Mouse (Mus musculus) frontal cortex, adult 2 months (tissue): ENCODE data around the gene Lrrc10b. TPM values are rescaled to one million over a fixed set of nuclear protein-coding genes. Genes with fewer than 3 reads are reported as not detected.

Experiments
- DNase-seq, 2 experiments: peaks; one replicate each; pipeline ENCODE4 v3.0.0; 2022; ENCODE audit warnings: low spot score in 1 of 2; ENCODE audit errors: extremely low spot score in 1 of 2
- polyA plus RNA-seq: library from polyadenylated mRNA; depleted of rRNA; stranded (reverse); fragments of >200 nt; gene quantifications from 2 replicates; pipeline ENCODE4 v1.2.3, GENCODE M21; 2012

Gene Lrrc10b
- polyA plus RNA-seq, 1 experiment = 4.7 TPM

DNA sequence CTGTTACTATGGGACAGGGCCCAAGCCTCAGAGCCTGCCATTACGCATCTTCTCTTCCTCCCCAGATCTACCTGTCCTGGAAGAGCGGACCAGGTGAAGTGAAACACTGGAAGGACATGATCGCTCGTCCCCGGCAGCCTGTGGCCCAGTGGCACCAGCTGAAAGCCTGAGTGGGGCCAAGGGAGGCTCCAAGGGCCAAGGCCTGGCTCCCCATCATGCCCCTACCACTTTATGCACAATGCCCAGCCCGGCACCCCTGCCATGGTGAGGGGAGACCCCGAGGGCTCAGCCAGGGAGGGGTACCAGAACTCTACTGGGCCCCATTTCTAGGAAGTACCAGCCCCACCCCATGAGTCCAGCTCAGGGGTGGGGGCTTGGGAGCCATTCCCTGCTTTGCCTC is 9.0 kb downstream of the Lrrc10b start:
- no peak for DNase-seq

GRCm38 (mm10) chr19:10444685-10445369 is 12.4 kb downstream of the Lrrc10b start:
- no peak for DNase-seq

- DNase-seq = no peak
Measured at GRCm38 (mm10) chr19:10437521-10437920, 19.8 kb downstream of the Lrrc10b start.

DNA sequence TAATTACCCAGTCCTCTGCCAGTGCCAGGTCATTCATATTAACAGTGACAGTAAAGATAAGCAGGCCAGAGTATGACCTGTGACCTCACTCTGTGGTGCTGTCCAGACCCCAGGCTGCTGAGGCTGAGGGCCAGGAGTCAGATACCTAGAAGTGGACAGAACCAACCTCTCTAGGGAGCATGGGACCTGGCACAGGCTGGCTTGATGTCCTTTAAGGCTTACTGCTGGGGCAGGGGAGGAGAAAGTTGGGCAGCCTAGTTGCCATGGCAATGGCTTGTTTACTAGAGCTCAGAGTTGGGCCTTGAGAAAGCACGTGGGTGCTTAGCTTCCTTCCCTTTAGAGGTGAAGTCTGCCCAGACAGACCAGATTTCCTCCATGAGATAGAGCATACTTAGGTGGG is 20.5 kb downstream of the Lrrc10b start:
- DNase-seq = no peak

- peak; percentile 54 to 86 for DNase-seq
Measured at GRCm38 (mm10) chr19:10435908-10436307, 21.4 kb downstream of the Lrrc10b start.

DNA sequence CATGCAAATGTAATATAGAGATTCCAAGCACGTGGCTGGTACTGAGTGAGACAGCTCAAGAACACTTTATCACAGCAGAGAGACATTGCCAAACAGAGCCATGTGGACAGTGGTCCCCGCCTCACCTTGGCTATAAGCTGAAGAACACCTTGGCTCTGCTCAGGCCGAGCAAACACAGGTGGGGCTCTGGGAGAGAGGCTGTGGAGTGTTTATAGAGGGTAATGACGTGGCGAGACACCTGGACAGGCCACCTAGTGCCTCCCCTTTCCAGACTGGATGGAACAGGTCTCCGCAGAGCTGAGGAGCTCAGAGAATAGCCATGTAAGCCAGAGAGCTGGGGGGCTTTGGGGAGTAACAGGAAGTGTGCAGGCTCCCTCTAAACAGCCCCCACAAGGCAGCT is 22.3 kb downstream of the Lrrc10b start:
- DNase-seq = no peak

GRCm38 (mm10) chr19:10433879-10434540 is 23.3 kb downstream of the Lrrc10b start:
- peak in 1 of 2 experiments; percentile 61 for DNase-seq

DNA sequence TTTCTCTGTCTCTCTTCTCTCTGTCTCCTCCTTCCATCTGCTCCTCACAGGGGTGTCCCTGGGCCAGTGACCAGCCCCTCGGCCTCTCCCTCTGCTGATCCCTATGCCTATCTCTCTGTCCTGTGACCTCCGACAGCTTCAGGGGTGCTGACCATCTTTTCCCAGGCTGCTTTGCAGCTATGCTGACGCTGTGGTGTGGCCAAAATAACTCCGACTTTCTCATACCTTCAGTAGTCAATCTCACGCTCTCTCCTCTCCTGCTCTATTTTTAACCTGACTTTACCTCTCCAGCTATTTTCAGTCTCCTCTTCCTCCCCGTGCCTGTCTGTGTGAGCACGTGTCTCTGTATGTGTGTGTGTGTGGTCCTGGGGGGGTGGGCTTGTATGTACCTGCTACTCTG is 24.0 kb downstream of the Lrrc10b start:
- no peak for DNase-seq

DNA sequence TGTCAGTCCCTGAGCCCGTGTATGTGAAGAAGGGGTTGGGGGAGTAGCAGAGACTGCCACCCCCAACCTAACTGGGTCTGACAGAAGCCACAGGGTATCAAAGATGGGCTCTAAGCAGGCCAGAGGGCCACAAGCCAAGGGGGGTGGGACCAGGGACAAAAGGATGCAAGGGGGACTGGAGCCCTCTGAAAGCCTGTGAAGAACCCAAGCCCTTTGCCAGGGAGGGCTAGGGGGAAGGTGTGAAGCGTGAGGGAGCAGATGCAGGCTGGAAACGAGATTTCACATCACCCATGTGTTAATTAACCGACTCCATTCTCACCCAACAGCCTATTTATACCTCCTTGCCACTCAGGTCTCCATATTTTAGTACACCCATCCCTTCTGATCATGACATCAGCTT is 25.4 kb downstream of the Lrrc10b start:
- DNase-seq = no peak

DNA sequence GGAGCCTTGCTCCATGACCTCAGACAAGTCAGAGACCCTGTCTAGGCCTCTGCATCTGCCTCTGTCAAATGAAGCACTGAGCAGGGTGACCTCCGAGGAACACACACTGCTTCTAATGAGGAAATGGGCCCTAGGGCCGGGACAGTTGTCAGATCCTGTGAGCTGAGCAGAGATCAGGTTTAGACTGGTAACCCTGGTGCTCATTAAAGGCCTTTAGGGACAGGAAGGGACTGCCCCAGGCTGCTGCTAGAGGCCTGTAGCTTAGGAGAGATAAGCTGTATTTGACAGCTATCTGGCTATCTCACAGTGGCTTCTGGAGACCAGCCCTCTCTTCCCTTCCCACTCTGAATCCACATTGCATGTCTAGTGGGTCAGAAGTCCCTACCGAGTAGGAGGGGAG is 25.9 kb downstream of the Lrrc10b start:
- DNase-seq = no peak

DNA sequence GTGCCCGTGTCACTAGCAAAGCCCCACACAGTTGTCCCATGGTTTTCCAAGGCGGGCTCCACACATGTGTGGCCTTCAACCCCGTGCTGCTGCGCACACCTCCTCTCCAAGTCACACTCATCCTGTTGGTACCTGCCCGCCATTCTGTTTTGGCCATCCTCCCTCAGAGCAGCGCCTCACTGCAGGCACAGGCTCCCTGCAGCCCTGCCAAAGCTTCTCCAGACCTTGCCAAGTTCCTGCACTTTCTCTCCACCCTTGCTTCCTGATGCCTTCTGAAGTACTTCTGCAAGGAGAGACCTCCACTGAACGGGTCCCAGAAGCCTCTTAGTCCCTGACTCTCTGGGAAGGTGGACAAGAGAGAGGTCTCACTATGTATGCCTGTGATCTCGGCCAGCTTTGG is 27.9 kb downstream of the Lrrc10b start:
- DNase-seq = no peak

GRCm38 (mm10) chr19:10427431-10427830 is 29.8 kb downstream of the Lrrc10b start:
- DNase-seq = no peak

- no peak for DNase-seq
Measured at GRCm38 (mm10) chr19:10426793-10427192, 30.5 kb downstream of the Lrrc10b start.

- no peak for DNase-seq
Measured at GRCm38 (mm10) chr19:10426312-10426711, 31.0 kb downstream of the Lrrc10b start.

DNA sequence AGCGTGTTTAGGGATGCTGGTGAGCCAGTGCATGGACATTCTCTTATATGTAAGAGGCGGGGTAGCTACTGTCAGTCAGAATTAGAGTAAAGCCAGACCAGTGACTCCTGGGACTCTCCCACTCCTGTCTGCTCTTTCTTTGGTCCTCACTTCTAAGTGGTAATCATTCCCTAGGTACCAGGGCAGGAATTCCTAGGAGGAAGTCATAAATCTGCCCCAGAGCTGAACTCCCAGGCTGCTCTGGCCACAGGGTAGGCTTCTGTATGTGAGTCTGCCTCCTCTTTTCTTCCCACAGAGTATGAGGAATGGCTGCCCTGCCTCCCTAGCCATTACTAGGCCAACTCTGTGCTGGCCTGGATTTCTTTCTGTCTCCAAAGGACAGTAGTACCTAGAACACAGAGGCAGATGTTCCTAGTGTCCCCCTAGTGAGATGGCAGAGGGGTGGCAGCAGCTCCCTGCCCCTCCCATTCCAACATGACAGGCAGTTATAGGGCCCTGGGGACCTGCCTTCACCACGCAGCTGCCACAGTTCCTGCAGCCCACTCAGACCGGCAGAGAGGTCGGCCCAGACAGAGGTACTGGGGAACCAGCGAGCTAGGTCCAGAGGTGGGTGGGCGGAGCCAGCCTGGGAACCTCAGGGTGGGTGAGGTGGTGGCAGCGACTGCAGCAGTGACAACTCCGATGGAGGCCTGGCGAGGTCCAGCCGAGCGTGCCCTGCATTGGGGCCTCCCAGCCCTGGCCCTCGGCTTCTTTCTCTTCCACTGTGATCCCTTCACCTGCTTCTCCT is 31.6 kb downstream of the Lrrc10b start:
- no peak for DNase-seq

DNA sequence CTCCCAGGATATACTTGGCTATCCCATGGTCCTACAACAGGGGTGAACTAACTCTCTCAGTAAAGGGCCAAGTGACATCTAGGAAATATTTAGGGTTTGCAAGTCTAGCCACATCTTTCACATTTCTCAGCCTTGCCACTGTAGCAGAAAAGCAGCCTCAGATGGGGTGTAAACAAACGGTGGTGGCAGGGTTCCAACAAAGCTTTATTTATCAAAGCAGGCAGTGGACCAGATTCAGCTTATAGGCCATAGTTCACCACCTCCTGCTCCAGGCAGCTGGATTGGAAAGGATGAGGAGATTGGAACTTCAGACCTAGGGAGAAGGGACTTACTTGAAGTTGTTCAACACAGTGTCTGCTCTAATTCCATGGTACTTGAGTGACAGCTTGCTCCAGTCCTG is 32.5 kb downstream of the Lrrc10b start:
- no peak for DNase-seq

- DNase-seq = no peak
Measured at GRCm38 (mm10) chr19:10421986-10422976, 35.0 kb downstream of the Lrrc10b start.

- DNase-seq = peak in 1 of 2 experiments; percentile 76
Measured at GRCm38 (mm10) chr19:10417436-10417835, 39.8 kb downstream of the Lrrc10b start.

GRCm38 (mm10) chr19:10416889-10417288 is 40.4 kb downstream of the Lrrc10b start:
- no peak for DNase-seq

GRCm38 (mm10) chr19:10415508-10415907 is 41.8 kb downstream of the Lrrc10b start:
- no peak for DNase-seq
